Mouse (Mus musculus) erythroid progenitor cell, adult 5-6 weeks (primary cell): ENCODE data around the gene Trio. TPM values are rescaled to one million over a fixed set of nuclear protein-coding genes. Genes with fewer than 3 reads are reported as not detected.

Source experiments
- ATAC-seq: replicated peaks from 2 replicates; pipeline ENCODE4 v1.8.0; 2016; ENCODE audit warnings: moderate number of reproducible peaks, mild to moderate bottlenecking, moderate TSS enrichment, inconsistent platforms; ENCODE audit not compliant: poor library complexity, low FRiP score, severe bottlenecking
- total RNA-seq, 2 experiments: library from RNA; stranded (forward) in 1 of 2; stranded (reverse) in 1 of 2; fragments of 150-400 nt in 1 of 2; fragments of 186-747, 209-891 nt in 1 of 2; gene quantifications; 2 replicates each; pipeline versions ENCODE4 v1.2.3 to v1.2.4; 2015 to 2017; ENCODE audit warnings: low replicate concordance in 2 of 2

Trio gene
- total RNA-seq, 2 experiments from 2014 or later, result 3.4 to 6.3 TPM

DNA sequence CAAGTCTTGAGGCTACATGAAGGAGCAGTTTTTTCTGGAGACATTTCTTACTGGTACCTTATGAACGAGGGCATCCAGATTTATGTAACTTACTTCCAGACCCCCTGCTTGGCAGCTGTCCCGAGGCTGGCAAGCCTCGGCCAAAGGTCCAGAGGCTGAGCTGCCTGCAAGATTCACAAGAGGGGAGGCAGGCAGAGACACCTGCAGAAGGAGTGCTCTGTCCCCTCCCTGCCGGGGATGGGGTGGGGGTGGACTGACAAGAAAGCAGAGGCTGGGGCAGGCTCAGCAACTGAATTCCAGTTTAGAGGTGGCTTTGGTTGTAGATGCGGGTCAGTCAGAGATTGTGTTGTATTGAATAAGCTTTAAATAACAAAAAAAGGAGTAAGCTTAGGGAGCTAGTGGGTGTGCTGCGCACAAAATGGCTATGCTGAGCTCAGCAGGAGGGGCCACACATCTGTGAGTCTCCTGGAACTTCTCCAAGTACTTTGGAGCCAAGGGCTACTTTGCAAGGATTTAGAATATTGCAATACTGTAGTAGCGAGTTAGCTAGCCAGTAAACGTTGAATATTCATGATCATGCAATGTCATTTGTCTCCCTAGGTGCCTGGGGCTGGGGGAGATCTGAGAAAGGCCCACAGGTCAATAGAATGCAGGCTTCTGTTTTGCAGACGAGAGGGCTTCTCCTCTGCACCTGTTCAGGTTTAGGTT, 15.7 kb upstream of the Trio start:
- ATAC-seq, result no peak

DNA sequence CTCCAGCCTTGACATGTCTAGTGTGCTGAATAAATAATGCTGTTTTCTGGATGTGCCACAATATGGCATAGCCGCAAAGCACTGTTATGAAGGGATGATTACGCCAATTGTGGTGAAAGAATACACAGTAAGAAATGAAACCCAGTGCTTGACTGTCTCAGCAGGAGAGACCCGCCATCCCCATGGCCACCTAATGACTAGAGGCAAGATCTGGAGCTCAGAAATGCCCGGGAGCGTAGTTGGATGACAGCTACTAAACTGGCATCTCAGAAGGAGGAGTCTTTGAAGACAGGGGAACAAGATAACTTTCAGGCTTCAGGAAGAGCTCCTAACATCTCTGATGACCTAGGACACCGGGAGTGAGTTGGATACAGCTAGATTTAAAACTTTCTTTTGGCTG, 12.0 kb upstream of the Trio start:
- ATAC-seq, result no peak

DNA sequence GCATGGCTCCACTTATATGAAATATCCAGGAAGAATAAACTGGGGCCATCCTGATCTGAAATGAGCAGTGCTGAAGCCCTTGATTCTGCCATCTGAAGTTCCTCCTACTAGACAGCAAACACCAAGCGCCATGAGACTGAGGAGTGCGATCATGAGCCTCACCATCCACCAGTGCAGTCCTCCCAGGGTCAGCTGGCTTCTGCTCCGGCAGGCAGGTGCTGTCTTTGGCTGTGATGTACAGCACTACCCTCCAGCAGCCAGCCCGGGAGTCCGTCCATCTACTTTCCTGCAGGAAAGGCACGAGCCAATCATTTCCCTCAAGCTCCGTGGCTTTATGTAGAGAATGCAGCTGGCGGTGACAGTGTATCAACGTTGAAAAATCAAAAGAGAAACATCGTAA, 10.0 kb upstream of the Trio start:
- ATAC-seq, result no peak

DNA sequence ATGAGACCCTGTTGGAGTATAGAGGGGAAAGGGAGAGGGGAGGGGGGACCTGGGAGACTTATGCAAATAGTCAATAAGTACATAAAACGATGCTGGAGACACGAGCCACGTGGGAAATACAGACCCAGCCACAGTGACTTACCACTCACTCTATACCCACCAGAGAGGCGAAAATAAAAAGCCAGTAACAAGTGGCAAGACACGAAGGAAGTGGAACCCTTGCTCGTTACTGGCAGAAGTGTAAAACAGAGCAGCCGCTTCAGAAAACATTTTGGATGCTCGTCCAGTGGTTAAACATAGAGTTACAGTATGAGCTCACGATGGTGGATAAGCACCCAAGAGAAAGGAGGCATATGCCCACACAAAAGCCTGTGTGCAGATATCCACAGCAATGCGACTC, 9.0 kb upstream of the Trio start:
- ATAC-seq, result no peak

DNA sequence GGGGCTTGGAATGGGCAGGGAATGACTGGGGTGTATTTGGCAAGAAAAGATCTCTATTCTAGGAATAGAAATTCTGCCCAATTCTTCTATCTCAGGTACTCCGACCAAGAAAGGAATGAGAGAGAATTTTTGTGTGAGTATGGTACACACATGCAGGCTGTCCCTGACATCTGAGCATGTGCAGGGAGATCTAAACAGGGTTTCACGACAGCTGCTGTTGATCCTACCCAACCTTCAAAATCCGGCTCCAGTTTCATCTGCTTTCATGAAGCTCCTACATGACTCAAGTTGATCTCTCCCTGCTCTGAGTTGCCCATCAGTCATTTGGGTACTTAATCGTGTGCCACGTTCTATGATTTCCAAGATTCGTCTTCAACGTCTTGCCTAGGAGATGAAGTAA, 3.7 kb upstream of the Trio start:
- no peak for ATAC-seq

DNA sequence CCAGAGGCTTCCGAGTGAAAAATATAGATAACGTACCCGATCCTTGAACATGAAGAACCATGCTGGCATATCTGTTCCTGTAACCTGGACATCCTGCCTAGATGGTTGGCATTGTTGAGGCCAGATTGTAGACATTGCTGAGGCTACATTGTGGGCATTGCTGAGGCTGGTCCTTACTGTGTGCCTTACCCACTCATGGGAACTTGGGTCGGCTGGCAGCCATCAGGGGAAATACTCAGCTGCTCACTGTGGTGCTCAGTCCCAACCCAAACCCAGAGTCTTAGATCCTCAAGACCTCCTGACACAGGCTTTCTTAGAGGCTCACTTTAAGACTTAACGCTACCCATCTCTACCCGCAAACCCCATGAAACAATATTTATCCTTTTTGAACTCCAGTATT, 2.9 kb upstream of the Trio start:
- ATAC-seq, result no peak

DNA sequence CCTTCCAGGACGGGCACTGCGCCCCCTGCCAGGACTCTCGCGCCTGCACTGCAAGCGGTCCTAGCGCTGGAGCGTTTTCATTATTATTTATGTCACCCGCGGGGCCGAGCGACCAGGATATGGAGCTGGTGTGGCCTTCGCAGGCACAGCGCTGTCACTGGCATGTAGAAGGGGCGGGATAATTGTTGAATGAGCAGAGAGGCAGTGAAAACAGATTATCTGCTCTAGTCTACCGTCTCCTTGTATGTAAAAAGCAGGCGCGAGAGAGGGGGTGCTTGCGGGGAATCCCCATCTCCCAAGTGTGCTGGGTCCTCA, 476 bp upstream of the Trio start:
- no peak for ATAC-seq

DNA sequence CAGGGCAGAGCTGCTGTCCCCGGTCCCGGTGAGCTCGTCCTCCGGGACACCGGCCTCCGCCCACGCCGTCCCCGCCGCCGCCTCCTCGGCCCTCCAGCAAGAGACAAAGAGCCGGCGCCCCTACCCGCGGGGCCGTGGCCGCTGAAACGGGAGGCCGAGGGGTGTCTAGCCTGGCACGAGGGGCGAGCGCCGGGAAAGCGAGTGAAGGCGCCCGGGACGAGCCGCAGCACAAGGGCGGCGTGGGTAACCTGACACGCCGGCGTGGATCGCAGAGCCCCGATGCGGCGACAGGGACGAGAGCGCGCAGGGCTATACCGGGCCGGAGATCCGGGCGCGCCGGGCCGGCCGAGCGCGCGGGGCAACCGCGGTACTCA, 696 bp downstream of the Trio start:
- no peak for ATAC-seq

DNA sequence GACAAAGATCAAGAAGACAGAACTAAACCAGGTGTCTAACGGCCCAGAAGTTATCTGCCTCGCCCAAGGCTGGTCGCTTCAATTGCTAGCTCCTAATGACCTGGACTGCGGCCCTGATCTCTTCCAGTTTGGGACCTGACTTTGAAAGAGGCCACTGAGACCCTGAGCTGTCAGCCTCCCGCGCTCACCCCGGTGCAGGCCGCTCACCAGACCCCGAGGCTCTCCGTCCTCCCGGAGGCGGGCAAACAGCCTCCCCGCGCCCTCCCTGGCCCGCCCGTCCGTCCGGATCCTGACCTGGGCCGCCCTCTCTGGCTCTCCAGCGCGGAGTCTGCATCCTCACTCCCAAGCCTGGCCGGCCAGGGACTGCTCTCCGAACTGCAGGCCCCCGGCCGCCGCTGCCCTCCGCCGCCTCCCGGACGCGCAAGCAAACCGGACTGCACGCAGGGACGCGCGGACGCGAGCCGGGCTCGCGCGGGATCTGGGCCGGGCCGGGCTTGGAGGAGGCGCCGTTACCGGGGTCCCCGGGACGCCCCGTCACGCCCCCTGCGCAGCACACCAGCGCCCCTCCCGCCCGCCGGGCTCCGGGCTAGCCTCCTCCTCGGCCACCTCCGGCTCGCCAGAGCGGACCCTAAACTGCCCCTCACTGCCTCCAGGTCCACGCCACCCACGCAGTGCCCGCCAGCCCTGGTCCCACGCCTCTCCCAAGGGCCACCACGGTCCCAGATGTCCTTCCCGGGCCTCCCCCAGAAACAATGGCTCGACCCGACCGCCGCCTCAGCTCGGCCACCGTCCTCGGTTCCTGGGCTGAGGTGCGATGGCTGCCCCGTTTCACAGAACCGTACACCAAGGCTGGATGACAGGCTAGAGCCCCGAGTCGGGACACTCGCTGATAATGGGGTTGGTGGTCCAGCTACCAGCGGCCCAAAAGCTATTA, 1.4 kb downstream of the Trio start:
- no peak for ATAC-seq

DNA sequence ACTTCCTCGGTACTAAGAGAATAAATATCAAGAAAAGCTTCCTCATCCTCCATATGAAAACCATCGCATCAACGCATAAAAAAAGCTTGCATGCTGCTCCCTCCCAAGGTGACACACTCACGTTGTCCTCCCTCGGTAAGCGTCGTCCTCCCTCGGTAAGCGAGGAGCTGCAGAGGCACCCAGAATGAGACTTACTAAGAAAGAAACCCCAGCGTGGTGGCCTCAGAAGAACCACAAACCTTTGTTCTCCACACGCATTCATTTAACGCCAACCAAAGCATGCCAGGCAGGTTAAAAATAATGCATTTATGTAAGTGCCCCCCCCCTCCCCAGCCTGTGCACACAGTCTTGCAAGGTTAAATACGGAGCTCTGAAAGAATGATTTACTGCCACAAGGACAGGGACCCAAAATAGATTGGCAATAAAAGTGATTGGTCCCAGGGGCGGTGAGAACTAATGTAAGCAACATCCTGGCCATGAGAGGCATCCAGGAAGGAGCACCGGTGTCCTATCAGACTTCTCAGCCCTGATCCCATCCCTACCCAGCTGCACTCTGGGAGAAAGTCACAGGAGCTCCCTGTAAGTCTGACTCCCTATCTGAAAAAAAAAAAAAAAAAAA, 3.9 kb downstream of the Trio start:
- no peak for ATAC-seq

DNA sequence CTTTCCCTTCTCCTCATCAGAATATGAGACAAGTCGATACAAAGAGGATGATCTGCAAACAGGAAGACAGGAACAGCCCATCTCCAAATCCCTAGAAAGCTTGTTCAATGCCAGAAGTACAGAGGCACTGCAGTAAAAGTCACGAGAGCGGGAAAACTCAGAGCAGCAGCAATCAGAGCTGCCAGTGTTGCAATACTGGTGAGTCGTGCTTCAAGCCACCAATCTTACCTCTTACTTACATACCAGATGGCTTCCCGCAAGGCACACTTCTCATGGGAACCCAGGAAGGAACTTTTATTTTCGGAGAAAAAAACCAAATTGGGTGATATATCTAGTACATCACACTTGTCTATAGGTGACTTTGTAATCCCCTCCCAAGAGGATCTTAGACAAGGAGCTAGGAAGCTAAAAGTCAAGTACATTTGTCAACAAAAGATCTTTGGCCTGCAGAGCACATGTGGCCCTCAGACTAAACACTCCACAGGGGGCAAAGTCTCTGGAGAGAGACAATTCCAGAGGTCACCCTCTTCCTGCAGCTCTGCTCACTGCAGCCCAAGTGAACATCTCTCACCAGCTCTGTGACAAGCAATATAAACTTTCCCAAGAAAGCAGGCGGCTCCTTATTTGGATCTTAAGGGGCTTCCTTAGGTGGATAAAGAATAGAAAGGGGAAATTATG, 6.1 kb downstream of the Trio start:
- no peak for ATAC-seq

DNA sequence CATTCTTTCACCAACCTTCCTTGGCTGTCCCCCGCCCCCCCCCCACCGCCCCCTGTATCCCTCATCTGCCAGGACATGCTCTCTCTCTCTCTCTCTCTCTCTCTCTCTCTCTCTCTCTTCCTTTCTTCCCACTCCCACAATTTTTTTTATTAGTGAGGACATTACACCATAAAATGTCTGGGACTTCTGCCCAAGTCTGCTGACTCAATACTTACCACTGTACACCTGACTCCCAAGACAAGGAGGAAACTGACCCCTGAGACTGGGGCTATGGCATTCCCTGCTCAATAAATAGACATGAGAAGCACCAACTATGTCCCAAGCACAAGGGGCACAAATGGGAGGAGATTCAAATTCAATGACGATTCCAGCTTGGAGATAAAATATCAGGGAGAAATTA, 18.1 kb downstream of the Trio start:
- no peak for ATAC-seq

DNA sequence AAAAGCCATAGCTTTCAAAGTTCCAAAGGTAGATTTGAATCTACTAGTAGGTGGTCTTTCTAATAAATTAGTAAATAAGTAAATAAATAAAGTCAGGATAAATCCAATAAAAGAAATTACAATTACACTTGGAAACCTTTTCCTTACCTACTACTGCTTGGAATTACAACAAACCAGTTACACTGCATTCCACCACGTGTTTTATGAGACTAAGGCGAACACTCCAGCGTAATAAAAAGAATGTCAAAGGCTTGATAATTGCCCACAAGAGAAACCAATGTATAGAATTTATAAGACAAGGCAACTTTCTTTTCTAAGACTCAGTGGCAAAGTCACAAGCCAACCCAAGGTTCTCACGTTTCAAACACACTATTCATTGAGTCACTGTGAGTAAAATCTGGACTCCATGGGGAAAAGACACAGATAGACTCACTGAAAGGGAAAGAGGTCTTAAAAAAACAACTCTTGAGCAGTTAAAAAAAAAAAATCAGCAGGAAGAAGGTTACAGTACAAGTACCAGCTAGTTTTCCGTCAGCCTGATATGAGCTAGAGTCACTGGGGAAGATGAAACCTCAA, 21.4 kb downstream of the Trio start:
- no peak for ATAC-seq

DNA sequence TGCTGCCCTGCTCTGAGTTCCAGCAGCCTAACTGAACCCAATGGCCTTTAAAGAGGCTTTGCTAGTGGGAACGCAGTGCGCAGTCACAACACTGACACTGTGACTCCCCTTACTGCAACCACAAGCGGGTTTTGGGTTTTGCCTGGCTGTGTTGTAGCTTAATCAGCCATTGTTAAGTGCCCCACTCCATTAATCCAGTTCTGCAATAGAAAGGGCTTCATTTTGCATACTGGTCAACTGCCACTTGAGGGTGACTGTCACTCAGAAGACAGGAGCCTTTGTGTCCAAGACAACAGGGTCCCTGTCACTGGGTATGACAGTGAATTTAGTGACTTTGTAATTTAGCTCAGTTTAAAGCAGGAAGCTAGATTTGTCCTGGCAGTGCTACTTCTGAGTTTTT, 23.1 kb downstream of the Trio start:
- no peak for ATAC-seq

DNA sequence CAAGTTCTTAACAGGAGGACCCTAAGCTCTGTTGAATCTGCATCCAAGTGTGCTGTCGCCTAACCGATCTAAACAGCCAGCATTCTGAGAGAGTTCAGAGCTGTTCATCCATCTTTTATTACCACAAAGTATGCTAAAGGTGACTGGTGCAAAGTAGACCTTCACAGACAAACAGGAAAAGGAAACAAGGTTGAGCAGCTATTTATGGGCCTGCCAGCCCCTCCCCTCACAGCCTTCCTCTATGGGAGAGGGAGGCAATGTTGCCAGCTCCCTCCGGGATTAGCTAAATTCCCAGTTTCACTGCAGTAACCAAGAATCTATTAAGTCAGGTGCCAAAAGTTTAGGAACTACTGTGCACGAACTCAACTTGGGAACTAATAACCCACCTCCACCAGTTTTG, 24.3 kb downstream of the Trio start:
- ATAC-seq, result no peak

DNA sequence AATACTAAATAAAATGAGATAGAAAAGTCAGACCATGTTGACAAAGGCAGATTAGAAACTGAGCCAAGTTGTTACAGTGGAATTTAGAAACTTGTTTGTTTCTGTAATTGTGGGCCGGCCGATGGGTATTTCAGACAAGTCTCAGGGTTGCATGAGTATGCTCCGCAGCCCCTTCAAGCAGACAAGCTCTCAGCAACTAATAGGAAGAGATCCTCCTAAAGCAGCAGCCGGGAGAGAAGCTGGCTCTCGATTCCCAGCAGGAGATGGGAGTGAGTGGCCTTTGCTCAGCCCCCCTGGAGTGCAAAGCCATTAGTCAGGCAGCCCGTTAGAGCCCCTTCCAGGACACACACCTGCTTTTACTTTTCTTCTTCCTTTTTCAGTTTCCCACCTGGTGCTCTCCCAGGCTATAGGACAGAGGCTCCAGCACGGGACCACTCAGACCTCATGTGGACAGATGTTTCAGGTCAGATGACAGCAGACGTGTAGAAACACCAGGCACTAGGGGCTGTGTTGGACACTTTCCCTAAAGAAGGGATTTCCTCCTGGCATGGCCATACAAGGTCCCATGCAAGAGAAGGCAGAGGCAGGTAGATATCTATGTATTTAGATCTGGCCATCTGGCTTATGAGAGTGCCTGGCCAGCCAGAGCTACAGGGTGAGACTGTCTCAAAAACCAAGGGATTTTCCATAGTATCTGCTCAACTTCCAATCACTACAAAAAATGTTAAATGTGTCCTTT, 26.9 kb downstream of the Trio start:
- no peak for ATAC-seq

DNA sequence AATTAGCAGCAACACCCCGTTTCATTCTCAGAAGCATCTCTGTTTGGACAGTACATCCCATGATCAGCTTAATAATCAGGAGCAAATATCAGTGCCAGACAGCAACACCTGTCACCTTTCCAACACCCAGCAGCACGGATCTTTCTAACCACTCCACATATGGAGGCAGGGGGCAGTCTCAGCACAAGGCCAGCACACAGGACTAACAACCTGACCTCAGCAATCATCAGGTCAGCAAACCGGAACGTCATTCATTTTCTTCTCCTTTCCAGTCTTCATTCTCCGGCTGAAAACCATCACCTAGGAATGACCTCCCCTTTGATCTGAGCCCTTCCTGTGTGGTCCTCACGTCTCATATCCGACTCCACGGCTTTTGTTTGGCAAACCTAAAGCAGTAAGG, 27.7 kb downstream of the Trio start:
- no peak for ATAC-seq

DNA sequence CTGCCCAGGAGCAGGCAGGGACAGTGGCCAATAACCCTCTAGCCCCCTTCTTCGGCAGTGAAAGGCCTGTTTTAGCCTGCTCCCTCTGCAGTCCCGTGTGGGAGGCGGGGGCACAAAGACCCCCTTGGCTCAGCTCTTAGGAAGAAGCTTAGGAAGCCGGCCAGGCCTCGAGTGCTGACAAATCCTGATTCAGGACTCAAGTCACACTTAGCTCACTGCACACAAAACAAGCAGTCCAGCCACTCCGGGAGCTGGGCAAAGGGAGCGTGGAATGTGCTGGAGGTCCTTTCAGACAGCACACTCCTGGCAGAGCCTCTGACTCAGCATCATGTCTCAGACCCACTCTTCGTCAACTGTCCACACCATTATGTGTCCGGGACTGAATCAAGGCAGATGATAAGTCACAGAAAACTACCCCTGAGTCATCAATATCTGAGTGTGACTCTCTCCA, 28.2 kb downstream of the Trio start:
- no peak for ATAC-seq

DNA sequence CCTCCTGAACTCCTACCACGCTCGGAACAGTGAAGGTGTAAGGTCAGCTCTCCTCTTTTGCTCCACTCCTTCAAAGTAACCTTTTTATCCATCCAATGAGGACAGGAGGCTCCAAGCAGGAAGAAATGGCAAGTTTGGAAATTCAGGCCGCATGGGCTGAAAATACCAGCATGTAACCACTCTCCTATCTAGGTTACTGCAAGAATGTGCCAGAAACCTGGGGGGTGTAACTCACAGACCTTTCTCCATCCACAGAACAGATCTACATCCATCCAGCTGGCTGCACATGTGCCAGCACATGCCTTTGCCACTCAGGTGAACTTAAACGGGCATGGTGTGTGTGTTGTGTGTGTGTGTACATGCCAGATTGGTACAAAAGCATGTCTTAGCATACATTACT, 28.9 kb downstream of the Trio start:
- ATAC-seq, result no peak

DNA sequence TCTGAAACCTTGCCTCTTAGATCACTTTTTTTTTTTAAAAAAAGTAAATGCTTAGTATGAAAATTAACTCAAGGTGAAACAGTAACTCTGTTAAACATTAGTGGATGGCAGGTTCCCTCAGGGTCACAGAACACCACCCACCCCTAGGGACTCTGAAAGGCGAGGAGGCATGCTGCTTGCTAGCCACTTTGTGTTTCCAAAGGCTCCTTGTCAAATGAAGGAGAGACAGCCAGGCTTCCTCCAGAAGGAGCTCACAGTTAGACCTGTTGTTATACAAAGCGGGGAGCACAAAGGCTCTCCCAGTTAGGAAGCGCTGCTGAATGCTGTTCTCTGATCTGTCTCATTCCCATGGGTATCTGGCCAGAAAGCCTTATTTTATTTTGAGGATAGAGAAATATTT, 30.2 kb downstream of the Trio start:
- no peak for ATAC-seq
